Mouse (Mus musculus) C2C12 (cell line): ENCODE data around the gene Nek5.

Experiments
- CEBPB ChIP-seq: IDR thresholded peaks from one replicate; pipeline ENCODE4 v1.6.1; 2011; ENCODE audit warnings: low read depth, mild to moderate bottlenecking, control low read depth, moderate library complexity
- CTCF ChIP-seq: IDR thresholded peaks from one replicate; pipeline ENCODE4 v1.5.1; 2011; ENCODE audit not compliant: control insufficient read depth, insufficient read depth, insufficient read length
- FOSL1 ChIP-seq: IDR thresholded peaks from one replicate; pipeline ENCODE4 v1.8.0; 2011; ENCODE audit warnings: mild to moderate bottlenecking, low read length; ENCODE audit not compliant: poor library complexity, insufficient read depth, severe bottlenecking
- MAX ChIP-seq: IDR thresholded peaks from one replicate; pipeline ENCODE4 v1.6.1; 2011; ENCODE audit warnings: mild to moderate bottlenecking, control low read depth
- MYOD1 ChIP-seq: IDR thresholded peaks from one replicate; pipeline ENCODE4 v1.6.1; 2011; ENCODE audit warnings: low read depth; ENCODE audit not compliant: control insufficient read depth, insufficient read length
- MYOG ChIP-seq: IDR thresholded peaks from one replicate; pipeline ENCODE4 v1.6.1; 2011; ENCODE audit not compliant: control insufficient read depth, insufficient read length; ENCODE audit errors: extremely low read depth
- USF1 ChIP-seq: IDR thresholded peaks from one replicate; pipeline ENCODE4 v1.6.1; 2011; ENCODE audit warnings: low read depth, mild to moderate bottlenecking, control low read depth, moderate library complexity

DNA sequence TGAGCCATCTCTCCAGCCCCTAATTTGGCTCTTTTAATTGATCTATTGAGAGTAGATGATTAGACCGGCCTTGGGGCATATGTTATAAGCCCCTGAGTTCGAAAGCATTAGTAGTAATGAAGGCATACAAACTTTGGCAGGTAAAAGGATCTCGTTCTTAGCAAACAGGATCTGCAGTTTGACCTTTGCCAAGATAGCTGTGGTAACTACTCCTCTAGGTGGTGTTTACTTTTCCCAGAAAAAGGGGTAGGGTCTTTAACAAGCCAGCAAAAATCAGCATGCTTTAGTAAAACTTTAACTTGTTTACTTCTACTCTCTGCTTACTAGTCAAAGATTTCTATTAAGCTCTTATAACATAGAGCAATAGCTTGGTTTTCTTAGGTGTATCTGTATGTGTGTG lies 82.3 kb downstream of the Nek5 start:
- TF ChIP-seq CTCF (no peak), MAX (no peak), USF1 (no peak), CEBPB (no peak), MYOG (no peak), MYOD1 (no peak), FOSL1 (no peak)
